Mouse (Mus musculus) stomach, postnatal 0 days (tissue): ENCODE measurements around the gene Pip4k2c. TPM values are rescaled to one million over a fixed set of nuclear protein-coding genes. Genes with fewer than 3 reads are reported as not detected.

Experiments used
- ATAC-seq: fragments of 200-750 bp; cut with Nextera tagmentation; 2 replicates; pipeline ENCODE4 v1.8.0; 2017; ENCODE audit not compliant: low FRiP score, low TSS enrichment
- DNase-seq: peaks from one replicate; pipeline ENCODE4 v3.0.0-alpha.2; 2016; ENCODE audit warnings: low spot score
- H3K27ac ChIP-seq: fragments of 300-500 bp; sonication (generic); replicated peaks from 2 replicates; pipeline ENCODE4 v1.5.1; 2014; ENCODE audit warnings: mild to moderate bottlenecking, control low read depth
- H3K27me3 ChIP-seq: fragments of 300-500 bp; sonication (generic); 2 replicates; pipeline ENCODE4 v1.6.1; 2014; ENCODE audit warnings: low read length; ENCODE audit not compliant: control insufficient read depth, insufficient read depth
- H3K36me3 ChIP-seq: fragments of 300-500 bp; sonication (generic); 2 replicates; pipeline ENCODE4 v1.6.1; 2014; ENCODE audit warnings: low read length, mixed read lengths; ENCODE audit not compliant: control insufficient read depth, insufficient read depth
- H3K4me1 ChIP-seq: fragments of 300-500 bp; sonication (generic); replicated peaks from 2 replicates; pipeline ENCODE4 v1.6.1; 2014; ENCODE audit warnings: antibody characterized with exemption; ENCODE audit not compliant: control insufficient read depth, insufficient read depth
- H3K4me2 ChIP-seq: fragments of 300-500 bp; sonication (generic); replicated peaks from 2 replicates; pipeline ENCODE4 v1.6.1; 2014; ENCODE audit warnings: low read depth, mild to moderate bottlenecking, control low read depth, moderate library complexity
- H3K4me3 ChIP-seq: fragments of 300-500 bp; sonication (generic); 2 replicates; pipeline ENCODE4 v1.5.1; 2014; ENCODE audit warnings: low read depth, low read length, control low read depth
- H3K9ac ChIP-seq: fragments of 300-500 bp; sonication (generic); 2 replicates; pipeline ENCODE4 v1.6.1; 2014; ENCODE audit warnings: mild to moderate bottlenecking, low read length, control low read depth, mixed read lengths
- H3K9me3 ChIP-seq: fragments of 300-500 bp; sonication (generic); 2 replicates; pipeline ENCODE4 v1.6.1; 2016; ENCODE audit warnings: low read length; ENCODE audit not compliant: control insufficient read depth
- CTCF ChIP-seq: IDR thresholded peaks from 2 replicates; pipeline ENCODE4 v1.5.1; 2016; ENCODE audit warnings: antibody characterized with exemption, low read depth, mild to moderate bottlenecking, moderate library complexity
- EP300 ChIP-seq: optimal IDR thresholded peaks from 2 replicates; pipeline ENCODE3; 2016; ENCODE audit warnings: antibody characterized with exemption
- WGBS: fragments of 180-500 bp; shearing (Covaris S2); extraction: QIAGEN DNeasy Blood & Tissue Kit; methylation state at CpG from one replicate; pipeline ENCODE4 v1.1.7; 2014; 5-methylcytosine and 5-hydroxymethylcytosine counted together
- polyA plus RNA-seq: library from polyadenylated mRNA; unstranded; fragments of >200 nt; fragmentation: Nextera tagmentation; extraction: Ambion mirVana; gene quantifications from 2 replicates; pipeline ENCODE4 v1.2.1, GENCODE M21; 2015

Gene Pip4k2c
- polyA plus RNA-seq, 1 experiment from 2014 or later = 23.2 TPM

DNA sequence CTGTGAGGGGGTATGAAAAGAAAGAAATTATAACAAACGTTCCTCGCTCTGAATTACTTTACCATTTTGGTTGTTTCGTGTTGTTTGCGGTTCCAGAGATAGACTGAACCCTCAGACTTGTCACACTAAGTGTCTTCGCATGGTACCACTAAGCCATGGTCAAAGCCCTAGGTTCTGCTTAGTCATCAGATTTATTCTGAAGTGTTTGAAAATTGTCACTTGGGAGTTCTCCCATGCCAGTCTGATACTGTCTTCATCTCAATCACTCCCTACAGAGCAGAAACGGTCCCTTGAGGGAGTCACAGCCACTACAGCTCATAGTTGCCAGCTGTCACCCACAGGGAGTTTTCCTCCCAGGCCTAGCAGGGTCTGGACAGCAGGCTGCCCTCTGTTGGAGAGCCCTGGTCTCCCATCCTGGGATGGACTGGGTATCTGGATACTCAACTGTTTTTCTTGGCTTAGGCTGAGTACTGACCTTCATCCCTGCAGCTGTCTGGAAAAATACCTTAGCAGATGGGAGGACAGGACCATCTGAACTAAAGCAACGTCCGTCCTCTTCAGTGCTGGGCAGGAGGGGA, 15.0 kb upstream of the Pip4k2c start:
- ATAC-seq = peak; percentile 67

DNA sequence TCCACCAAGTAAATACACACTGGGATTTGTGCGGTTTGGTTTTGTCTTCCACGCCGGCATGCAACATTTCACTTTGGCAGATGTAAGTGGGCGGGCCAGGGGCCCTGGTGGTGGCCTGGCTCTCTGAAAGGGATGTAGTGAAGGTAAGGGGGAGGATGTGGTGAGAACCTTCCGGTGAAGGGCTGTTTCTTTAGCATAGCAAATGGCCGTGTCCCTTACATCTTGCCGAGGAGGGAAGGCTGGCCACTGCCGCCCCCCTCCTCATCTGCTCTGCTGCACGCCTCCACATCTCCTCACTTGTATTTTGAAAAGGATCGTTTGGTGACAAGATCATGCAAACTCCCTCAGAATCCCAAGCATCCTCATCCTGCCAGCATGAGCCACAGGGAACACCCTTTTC, 14.3 kb upstream of the Pip4k2c start:
- Histone ChIP-seq H3K36me3 (no peaks in the 10 kb centered on the region), H3K4me3 (no peak overlapping the region), H3K27ac (no peak overlapping the region), H3K9me3 (no peaks in the 10 kb centered on the region), H3K4me2 (no peak overlapping the region), H3K27me3 (no peaks in the 10 kb centered on the region), H3K9ac (no peak overlapping the region), H3K4me1 (no peaks in the 10 kb centered on the region)
- ATAC-seq = no peak
- no peak for DNase-seq
- no peak for TF ChIP-seq CTCF
- no peak for TF ChIP-seq EP300
- 38% methylated on average over 10 of the region's 10 CpGs for WGBS

More for the DNA sequence above, 15.0 kb upstream of the Pip4k2c start:
- 70% methylated on average over 8 of the region's 8 CpGs for WGBS
- Histone ChIP-seq H3K4me2 (no peak overlapping the region), H3K4me1 (no peaks in the 10 kb centered on the region), H3K36me3 (no peaks in the 10 kb centered on the region), H3K9me3 (no peaks in the 10 kb centered on the region), H3K4me3 (no peak overlapping the region), H3K27ac (no peak overlapping the region), H3K27me3 (no peaks in the 10 kb centered on the region), H3K9ac (no peak overlapping the region)
- no peak for TF ChIP-seq EP300
- TF ChIP-seq CTCF = peak; percentile 63
- DNase-seq = no peak

DNA sequence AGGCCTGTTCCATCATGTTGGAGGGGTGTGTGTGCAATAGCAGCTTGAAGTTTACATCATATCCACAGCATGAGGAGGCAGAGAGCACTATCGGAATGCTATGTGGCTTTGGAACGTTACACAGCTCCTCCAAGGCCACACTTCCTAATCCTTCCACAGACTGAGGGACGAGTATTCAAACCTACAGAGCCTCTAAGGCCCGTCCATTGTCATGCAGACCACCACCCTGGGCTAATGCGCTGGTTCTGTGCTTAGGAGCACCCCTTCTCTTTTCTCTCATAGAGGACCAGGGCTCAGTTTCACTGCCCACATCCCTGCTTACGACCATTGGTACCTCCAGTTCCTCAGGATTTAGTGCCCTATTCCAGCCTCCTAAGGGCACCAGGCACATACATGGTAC, 13.8 kb upstream of the Pip4k2c start:
- Histone ChIP-seq H3K36me3 (no peaks in the 10 kb centered on the region), H3K4me3 (no peak overlapping the region), H3K27ac (no peak overlapping the region), H3K4me1 (no peaks in the 10 kb centered on the region), H3K9me3 (no peaks in the 10 kb centered on the region), H3K4me2 (no peak overlapping the region), H3K9ac (no peak overlapping the region), H3K27me3 (no peaks in the 10 kb centered on the region)
- TF ChIP-seq EP300 (no peak), CTCF (no peak)
- no peak for ATAC-seq
- DNase-seq = no peak
- 39% methylated on average over 6 of the region's 6 CpGs for WGBS

DNA sequence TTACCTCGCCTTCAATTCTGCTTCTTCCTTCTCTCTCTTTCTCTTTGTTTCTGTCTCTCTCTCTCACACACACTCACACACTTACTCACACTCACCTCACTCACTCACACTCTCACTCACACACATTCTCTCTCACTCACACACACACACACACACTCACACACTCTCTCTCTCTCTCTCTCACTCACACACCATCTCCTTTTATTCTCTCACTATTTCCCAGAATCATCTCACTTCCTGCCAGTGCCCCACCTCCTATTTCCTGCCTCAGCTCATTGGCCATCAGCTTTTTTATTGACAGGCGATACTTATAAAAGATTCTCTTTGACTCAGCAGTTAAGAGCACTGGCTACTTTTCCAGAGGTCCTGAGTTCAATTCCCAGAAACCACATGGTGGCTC, 7.0 kb upstream of the Pip4k2c start:
- H3K27ac ChIP-seq = no peak overlapping the region
- no peak overlapping the region for H3K9ac ChIP-seq
- no peaks in the 10 kb centered on the region for H3K36me3 ChIP-seq
- no peak overlapping the region for H3K4me3 ChIP-seq
- H3K4me2 ChIP-seq = no peak overlapping the region
- no peak for ATAC-seq
- 93% methylated on average over 2 of the region's 2 CpGs for WGBS
- DNase-seq = no peak
- TF ChIP-seq EP300 (no peak), CTCF (no peak)
- H3K4me1 ChIP-seq = no peaks in the 10 kb centered on the region
- H3K9me3 ChIP-seq = no peaks in the 10 kb centered on the region
- H3K27me3 ChIP-seq = no peaks in the 10 kb centered on the region

DNA sequence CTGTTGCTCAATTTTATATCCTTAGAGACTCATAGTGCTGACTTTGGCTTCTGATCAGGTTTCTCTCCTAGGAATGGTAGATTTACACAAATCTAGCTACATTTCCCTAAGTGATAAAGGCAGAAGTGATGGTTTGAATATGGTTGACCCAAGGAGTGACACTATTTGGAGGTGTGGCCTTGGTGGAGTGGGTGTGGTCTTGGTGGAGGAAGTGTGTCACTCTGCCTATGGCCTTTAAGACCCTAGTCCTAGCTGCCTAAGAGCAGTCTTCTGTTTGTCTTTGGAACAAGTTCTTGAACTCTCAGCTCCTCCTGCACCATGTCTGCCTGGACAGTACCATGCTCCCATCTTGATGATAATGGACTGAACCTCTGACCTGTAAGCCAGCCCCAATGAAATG, 5.8 kb upstream of the Pip4k2c start:
- no peaks in the 10 kb centered on the region for H3K9me3 ChIP-seq
- no peak for TF ChIP-seq CTCF
- TF ChIP-seq EP300 = no peak

DNA sequence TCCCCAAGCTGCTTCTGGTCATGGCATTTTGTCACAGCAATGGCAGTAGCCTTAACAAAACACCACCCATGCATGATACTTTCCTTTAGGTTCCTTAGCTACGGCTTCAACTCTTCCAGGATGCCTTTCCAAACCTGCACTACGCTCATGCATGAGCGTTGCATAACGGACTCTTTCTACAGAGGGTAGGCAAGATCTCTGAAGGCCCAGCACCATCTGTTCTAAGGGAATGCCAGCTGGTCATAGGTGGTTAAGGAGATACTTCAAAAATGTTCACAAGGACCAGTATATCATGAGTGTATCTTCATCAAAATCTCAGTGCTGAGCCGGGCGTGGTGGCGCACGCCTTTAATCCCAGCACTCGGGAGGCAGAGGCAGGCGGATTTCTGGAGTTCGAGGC, 5.1 kb upstream of the Pip4k2c start:
- 92% methylated on average over 11 of the region's 11 CpGs for WGBS
- Histone ChIP-seq H3K4me3 (no peak overlapping the region), H3K9me3 (no peaks in the 10 kb centered on the region), H3K4me2 (no peak overlapping the region), H3K27me3 (no peaks in the 10 kb centered on the region), H3K36me3 (no peaks in the 10 kb centered on the region), H3K9ac (no peak overlapping the region), H3K27ac (no peak overlapping the region), H3K4me1 (no peaks in the 10 kb centered on the region)
- DNase-seq (no peak), ATAC-seq (no peak)
- TF ChIP-seq CTCF = no peak
- no peak for TF ChIP-seq EP300

More for the DNA sequence above, 5.8 kb upstream of the Pip4k2c start:
- no peak overlapping the region for H3K4me2 ChIP-seq
- H3K36me3 ChIP-seq = no peaks in the 10 kb centered on the region
- H3K9ac ChIP-seq = no peak overlapping the region
- no peak for ATAC-seq
- no peak overlapping the region for H3K27ac ChIP-seq
- DNase-seq = no peak
- H3K4me1 ChIP-seq = no peaks in the 10 kb centered on the region
- no peak overlapping the region for H3K4me3 ChIP-seq
- H3K27me3 ChIP-seq = no peaks in the 10 kb centered on the region
